ENCODE assay signal across 9 mouse cellular contexts in genomic region chr2:65003433-65003832, GRCm38 (mm10). TPM values are rescaled to one million over a fixed set of nuclear protein-coding genes. Genes with fewer than 3 reads are reported as not detected.
DNase-seq lines count a peak whose midpoint lies in the region; ATAC-seq and TF ChIP-seq lines count a peak whose summit lies in the region.
"Had no signal": no experiment of that assay in that cellular context is flagged by ENCODE, and none has a peak within 500 bp of the region (broad histone marks: within the 10 kb centered on the region; RNA-seq: fewer than 3 reads in every experiment).

No protein-coding gene starts in this region.

- H3K9ac ChIP-seq in kidney, embryonic 14.5 days (ENCODE audit: low read depth, low read length) = no peak overlapping the region
- H3K9ac ChIP-seq: embryonic facial prominence, embryonic 12.5 days had no signal

- WGBS in cerebellum, adult 2 months = 49% methylated on average over 2 of the region's 2 CpGs
- WGBS in kidney, embryonic 14.5 days = 53% methylated on average over 2 of the region's 2 CpGs

- no peaks in the 10 kb centered on the region for H3K36me3 ChIP-seq in kidney, embryonic 14.5 days (ENCODE audit: control insufficient read depth, insufficient read depth, low read length)
- H3K36me3 ChIP-seq: embryonic facial prominence, embryonic 12.5 days had no signal

- no peak overlapping the region for H3K4me2 ChIP-seq in kidney, embryonic 14.5 days (replicated peaks; ENCODE audit: low read depth, low read length)
- H3K4me2 ChIP-seq: embryonic facial prominence, embryonic 12.5 days had no signal

- TF ChIP-seq POLR2A in cerebellum, adult 2 months (IDR thresholded peaks at IDR 0.05; ENCODE audit: borderline replicate concordance, insufficient read depth, low read length) = no peak

- no peak overlapping the region for H3K4me3 ChIP-seq in cerebellum, adult 2 months (replicated peaks; ENCODE audit: insufficient read depth, low read depth, low read length)
- no peak overlapping the region for H3K4me3 ChIP-seq in kidney, embryonic 14.5 days (ENCODE audit: low read length)
- H3K4me3 ChIP-seq: embryonic facial prominence, embryonic 12.5 days had no signal

- no peaks in the 10 kb centered on the region for H3K27me3 ChIP-seq in cerebellum, adult 2 months (ENCODE audit: control insufficient read depth, insufficient read depth, low read length)
- no peaks in the 10 kb centered on the region for H3K27me3 ChIP-seq in kidney, embryonic 14.5 days (ENCODE audit: control insufficient read depth, insufficient read depth, low read length)
- H3K27me3 ChIP-seq: embryonic facial prominence, embryonic 12.5 days had no signal

- no peak overlapping the region for H3K27ac ChIP-seq in cerebellum, adult 2 months (ENCODE audit: insufficient read depth, low read length)
- no peak overlapping the region for H3K27ac ChIP-seq in kidney, embryonic 14.5 days (ENCODE audit: low read depth, low read length)
- H3K27ac ChIP-seq: embryonic facial prominence, embryonic 12.5 days had no signal

- peak; percentile 18; the same call in 1 of the 2 replicates for TF ChIP-seq CTCF in cerebellum, adult 2 months (IDR thresholded peaks at IDR 0.05; ENCODE audit: borderline replicate concordance, insufficient read depth, low read depth, low read length)

- H3K4me1 ChIP-seq in cerebellum, adult 2 months (ENCODE audit: control insufficient read depth, insufficient read depth, low read length) = peaks cover 5% of the 10 kb centered on the region; the same call in 1 of the 2 replicates
- H3K4me1 ChIP-seq in kidney, embryonic 14.5 days (ENCODE audit: control insufficient read depth, insufficient read depth, low read length) = no peaks in the 10 kb centered on the region
- H3K4me1 ChIP-seq: embryonic facial prominence, embryonic 12.5 days had no signal

- peak in 1 of 2 experiments; percentile 37 for DNase-seq in cerebellum, adult 2 months
- no peak for DNase-seq in cerebellum, adult 9-11 months
- peak; percentile 42 for DNase-seq in kidney, adult 18-20 months
- peak; percentile 34 for DNase-seq in adrenal gland, postnatal 25 days
- DNase-seq in kidney, postnatal 4 days = peak; percentile 41 to 54
- no peak for DNase-seq in layer of hippocampus, postnatal 14 days (ENCODE audit: low spot score in 2 of 2)

- ATAC-seq in kidney, embryonic 14.5 days (ENCODE audit: low FRiP score, low TSS enrichment) = no peak
- no peak for ATAC-seq in erythroblast, adult 5-6 weeks (replicated peaks; ENCODE audit: low FRiP score, poor library complexity, severe bottlenecking)

- no peaks in the 10 kb centered on the region for H3K9me3 ChIP-seq in kidney, embryonic 14.5 days (ENCODE audit: control insufficient read depth, low read length)
- H3K9me3 ChIP-seq: embryonic facial prominence, embryonic 12.5 days had no signal

RNA-seq across cellular contexts. Expression of gene Grb14, which starts 21.4 kb away (rescaled TPM):
- polyA plus RNA-seq in cerebellum, adult 2 months (2012; rRNA removed) = 26.1 and 34.6 TPM in 2 replicates
- 23.9 and 32.4 TPM in 2 replicates for polyA plus RNA-seq in kidney, embryonic 14.5 days (2014; fragmentation: Nextera tagmentation; extraction: Ambion mirVana)
- total RNA-seq in adrenal gland, postnatal 25 days (2021) = 19.7 and 27.5 TPM in 2 replicates
- not detected in 2 replicates for total RNA-seq in erythroblast, adult 5-6 weeks (2015; ENCODE audit: low replicate concordance)
- total RNA-seq in erythroblast, adult 5-6 weeks (2017; ENCODE audit: low replicate concordance) = 0.70 and 1.2 TPM in 2 replicates
- 10 to 100 TPM; 42.6 to 43.3 TPM for total RNA-seq in layer of hippocampus, postnatal 14 days (2021)

Comparison
In these comparisons a context has a peak if more than half of its experiments do, and no peak if none do; other contexts are left out.
1. DNase-seq: peak in kidney, adult 18-20 months (single experiment), adrenal gland, postnatal 25 days (single experiment) and kidney, postnatal 4 days (2 of 2); none in cerebellum, adult 9-11 months (single experiment) and layer of hippocampus, postnatal 14 days (0 of 2).